Mouse (Mus musculus) olfactory bulb, adult 2 months (tissue): Measurements from ENCODE around the gene Dnmt3c. TPM values are rescaled to one million over a fixed set of nuclear protein-coding genes. Genes with fewer than 3 reads are reported as not detected.
"Not testable (repeated sequence)": the region's sequence is repeated elsewhere in the genome, so short reads cannot be mapped to it uniquely, and the experiment has no call there.

Source experiments
- H3K27ac ChIP-seq: fragments of 200-500 bp; 2 replicates; pipeline ENCODE4 v1.5.1; 2012; ENCODE audit warnings: low read depth, low read length; ENCODE audit not compliant: insufficient read depth
- H3K4me1 ChIP-seq: fragments of 200-500 bp; 2 replicates; pipeline ENCODE4 v1.6.1; 2012; ENCODE audit warnings: low read length; ENCODE audit not compliant: control insufficient read depth, insufficient read depth
- H3K4me3 ChIP-seq: fragments of 200-500 bp; 2 replicates; pipeline ENCODE4 v1.5.1; 2012; ENCODE audit warnings: mild to moderate bottlenecking, low read depth, low read length, moderate library complexity; ENCODE audit not compliant: insufficient read depth
- CTCF ChIP-seq: fragments of 200-500 bp; IDR thresholded peaks from 2 replicates; pipeline ENCODE4 v1.5.1; 2012; ENCODE audit warnings: low read depth, mild to moderate bottlenecking, low read length, moderate library complexity; ENCODE audit not compliant: insufficient read depth
- POLR2A ChIP-seq: fragments of 200-500 bp; IDR thresholded peaks from 2 replicates; pipeline ENCODE4 v1.6.1; 2012; ENCODE audit warnings: mild to moderate bottlenecking, low read depth, low read length, moderate library complexity; ENCODE audit not compliant: insufficient read depth
- WGBS: fragments of 180-500 bp; shearing (Covaris S2); methylation state at CpG from one replicate; pipeline ENCODE4 v1.1.7; 2018; 5-methylcytosine and 5-hydroxymethylcytosine counted together
- polyA plus RNA-seq: library from polyadenylated mRNA; stranded (reverse); fragments of >200 nt; gene quantifications from 2 replicates; pipeline ENCODE4 v1.2.4, GENCODE M21; 2012; ENCODE audit warnings: low replicate concordance; ENCODE audit not compliant: missing spikeins, insufficient read depth, insufficient read length

The Dnmt3c gene
- polyA plus RNA-seq, 1 experiment, result not detected

- no peak for TF ChIP-seq POLR2A
- TF ChIP-seq CTCF, result no peak
- Histone ChIP-seq H3K27ac (no peak overlapping the region), H3K4me1 (no peaks in the 10 kb centered on the region), H3K4me3 (no peak overlapping the region)
- 49% methylated on average over 5 of the region's 5 CpGs for WGBS
These were observed 26.3 kb upstream of the Dnmt3c start for GRCm38 (mm10) chr2:153670111-153670510.

- WGBS, result 95% methylated on average over 2 of the region's 2 CpGs
- Histone ChIP-seq H3K4me1 (no peaks in the 10 kb centered on the region), H3K4me3 (no peak overlapping the region), H3K27ac (no peak overlapping the region)
- TF ChIP-seq CTCF (no peak), POLR2A (no peak)
These were observed 23.8 kb upstream of the Dnmt3c start for GRCm38 (mm10) chr2:153672619-153673018.

- not testable (repeated sequence) for H3K4me1 ChIP-seq, H3K4me3 ChIP-seq, H3K27ac ChIP-seq
- WGBS, result 81% methylated on average over 1 of the region's 1 CpGs
These were observed 21.1 kb upstream of the Dnmt3c start for GRCm38 (mm10) chr2:153675364-153675763.

- H3K4me1 ChIP-seq, result no peaks in the 10 kb centered on the region
- H3K4me3 ChIP-seq, result no peak overlapping the region
- TF ChIP-seq CTCF, result no peak
- TF ChIP-seq POLR2A, result no peak
- no peak overlapping the region for H3K27ac ChIP-seq
- WGBS, result 97% methylated on average over 6 of the region's 6 CpGs
These were observed 19.5 kb upstream of the Dnmt3c start for GRCm38 (mm10) chr2:153676944-153677343.

GRCm38 (mm10) chr2:153677550-153677949 lies 18.9 kb upstream of the Dnmt3c start:
- 73% methylated on average over 7 of the region's 7 CpGs for whole genome bisulfite sequencing
- Histone ChIP-seq H3K4me1 (no peaks in the 10 kb centered on the region), H3K4me3 (no peak overlapping the region), H3K27ac (no peak overlapping the region)
- TF ChIP-seq CTCF (no peak), POLR2A (no peak)

GRCm38 (mm10) chr2:153679959-153680358 lies 16.5 kb upstream of the Dnmt3c start:
- no peaks in the 10 kb centered on the region for H3K4me1 ChIP-seq
- no peak for TF ChIP-seq CTCF
- no peak for TF ChIP-seq POLR2A
- 94% methylated on average over 1 of the region's 1 CpGs for WGBS
- H3K4me3 ChIP-seq, result no peak overlapping the region
- no peak overlapping the region for H3K27ac ChIP-seq

GRCm38 (mm10) chr2:153693413-153693812 lies 3.0 kb upstream of the Dnmt3c start:
- not testable (repeated sequence) for H3K27ac ChIP-seq, H3K4me3 ChIP-seq, H3K4me1 ChIP-seq
- WGBS, result 92% methylated on average over 7 of the region's 7 CpGs

- Histone ChIP-seq H3K4me1 (no peaks in the 10 kb centered on the region), H3K4me3 (no peak overlapping the region), H3K27ac (no peak overlapping the region)
- TF ChIP-seq POLR2A (no peak), CTCF (no peak)
- WGBS, result 69% methylated on average over 19 of the region's 19 CpGs
These were observed 1.9 kb upstream of the Dnmt3c start for GRCm38 (mm10) chr2:153694462-153695085.

- TF ChIP-seq POLR2A, result no peak
- no peak for TF ChIP-seq CTCF
- Histone ChIP-seq H3K4me1 (no peaks in the 10 kb centered on the region), H3K4me3 (no peak overlapping the region), H3K27ac (no peak overlapping the region)
- 37% methylated on average over 6 of the region's 6 CpGs for WGBS
These were observed 6.9 kb downstream of the Dnmt3c start for GRCm38 (mm10) chr2:153703389-153703788.

- 56% methylated on average over 8 of the region's 8 CpGs for WGBS
- Histone ChIP-seq H3K27ac (no peak overlapping the region), H3K4me1 (0 out of 2 replicates have a peak, but pooled peaks cover 2% of the 10 kb centered on the region), H3K4me3 (no peak overlapping the region)
- TF ChIP-seq CTCF (no peak), POLR2A (no peak)
These were observed 14.4 kb downstream of the Dnmt3c start for GRCm38 (mm10) chr2:153710701-153711330.
